8 mouse cellular contexts compared by ENCODE assay signal in the genomic region with DNA sequence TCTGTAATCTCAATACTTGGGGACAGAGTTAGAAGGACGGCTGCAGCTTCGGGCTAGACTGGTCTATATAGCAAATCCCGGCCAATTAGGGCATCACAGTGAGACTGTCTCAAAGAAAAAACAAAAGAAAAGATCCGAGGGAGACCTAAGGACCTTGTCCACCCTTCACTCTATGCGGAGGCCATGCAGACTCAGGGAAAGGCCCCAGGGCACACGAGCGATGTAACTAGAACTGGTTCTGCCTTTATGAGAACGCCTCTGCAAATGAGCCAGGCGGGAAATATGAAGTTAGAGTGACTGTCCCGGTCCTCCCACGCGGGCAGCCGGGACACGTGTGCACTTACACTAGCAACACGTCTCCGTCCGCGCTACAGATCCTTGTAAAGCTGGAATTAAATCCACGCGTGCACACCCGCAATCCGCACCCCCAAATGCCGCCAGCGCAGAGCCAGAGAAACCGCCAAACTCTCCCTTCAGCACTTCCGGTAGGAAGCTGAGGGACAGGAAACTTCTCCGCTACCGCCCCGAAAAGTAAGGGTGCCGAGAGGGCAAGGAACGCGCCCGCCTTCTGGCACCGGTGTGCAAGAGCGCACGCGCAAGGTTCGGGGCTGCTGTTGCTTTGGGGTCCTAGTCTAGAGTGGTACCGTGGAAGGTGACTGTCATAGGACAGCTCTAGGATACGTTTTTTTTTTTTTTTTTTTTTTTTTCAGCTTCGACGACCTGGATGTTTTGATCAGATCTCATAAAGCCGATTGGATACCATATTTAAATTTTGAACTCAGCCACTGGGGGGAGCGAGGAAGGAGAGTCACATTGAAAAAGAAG. TPM values are rescaled to one million over a fixed set of nuclear protein-coding genes. Genes with fewer than 3 reads are reported as not detected.
DNase-seq lines count a peak whose midpoint lies in the region; ATAC-seq and TF ChIP-seq lines count a peak whose summit lies in the region.

A gene (minus strand): TSS at position 492 of the 825 bp plus-strand sequence.

- H3K27me3 ChIP-seq in embryonic facial prominence, embryonic 13.5 days, result no peaks in the 10 kb centered on the region
- H3K27me3 ChIP-seq in heart, adult 2 months (ENCODE audit: control insufficient read depth, insufficient read depth, low read length), result no peaks in the 10 kb centered on the region
- no peaks in the 10 kb centered on the region for H3K27me3 ChIP-seq in limb, embryonic 13.5 days
- H3K27me3 ChIP-seq in midbrain, embryonic 16.5 days (ENCODE audit: control insufficient read depth, insufficient read depth, low read depth, low read length), result no peaks in the 10 kb centered on the region

- ATAC-seq in embryonic facial prominence, embryonic 13.5 days (ENCODE audit: insufficient number of reproducible peaks, insufficient read depth, low FRiP score, low TSS enrichment, low read depth), result peak; percentile 85
- peak; percentile 92 for ATAC-seq in limb, embryonic 13.5 days (ENCODE audit: low FRiP score, low read depth)
- ATAC-seq in midbrain, embryonic 16.5 days, result peak; percentile 96

- H3K9me3 ChIP-seq in embryonic facial prominence, embryonic 13.5 days, result no peaks in the 10 kb centered on the region
- no peaks in the 10 kb centered on the region for H3K9me3 ChIP-seq in limb, embryonic 13.5 days
- no peaks in the 10 kb centered on the region for H3K9me3 ChIP-seq in midbrain, embryonic 16.5 days (replicated peaks; ENCODE audit: control insufficient read depth, low read length, poor library complexity, severe bottlenecking)

- peak within 1 kb of the TSS; percentile 71 for H3K4me3 ChIP-seq in embryonic facial prominence, embryonic 13.5 days
- H3K4me3 ChIP-seq in heart, adult 2 months, result peak within 1 kb of the TSS; percentile 78
- peak within 1 kb of the TSS; percentile 89 for H3K4me3 ChIP-seq in limb, embryonic 13.5 days
- H3K4me3 ChIP-seq in midbrain, embryonic 16.5 days (ENCODE audit: low read depth, low read length), result peak within 1 kb of the TSS; percentile 80

- DNase-seq in 3134 (ENCODE audit: extremely low read depth, insufficient read length, low spot score), result peak; percentile 89
- DNase-seq in adrenal gland, postnatal 36 days, result peak; percentile 94
- peak; percentile 95 for DNase-seq in heart, adult 2 months
- DNase-seq in kidney, adult 8-10 months, result peak; percentile 92 to 94
- DNase-seq in spleen, postnatal 10 days (ENCODE audit: low spot score in 2 of 2), result peak; percentile 87 to 94

- TF ChIP-seq POLR2A in heart, adult 2 months (IDR thresholded peaks at IDR 0.05; ENCODE audit: insufficient read depth, low read depth, low read length), result peak; percentile 78

- H3K4me1 ChIP-seq in embryonic facial prominence, embryonic 13.5 days, result peaks cover 13% of the 10 kb centered on the region
- H3K4me1 ChIP-seq in heart, adult 2 months (ENCODE audit: control insufficient read depth, insufficient read depth, low read length), result peaks cover 3% of the 10 kb centered on the region
- H3K4me1 ChIP-seq in limb, embryonic 13.5 days, result peaks cover 17% of the 10 kb centered on the region
- H3K4me1 ChIP-seq in midbrain, embryonic 16.5 days (ENCODE audit: control insufficient read depth, insufficient read depth, low read length), result peaks cover 25% of the 10 kb centered on the region

- intact Hi-C loops in heart, adult 2 months (cut with DNase I), result loop anchor here (1.0 to 2.0 kb wide), 2 partner anchors 41 to 51 kb away; a partner anchor contains a TSS

- H3K36me3 ChIP-seq in embryonic facial prominence, embryonic 13.5 days, result peaks cover 27% of the 10 kb centered on the region
- H3K36me3 ChIP-seq in heart, adult 2 months (ENCODE audit: control insufficient read depth, insufficient read depth, low read length), result no peaks in the 10 kb centered on the region
- H3K36me3 ChIP-seq in limb, embryonic 13.5 days, result peaks cover 23% of the 10 kb centered on the region
- peaks cover 16% of the 10 kb centered on the region for H3K36me3 ChIP-seq in midbrain, embryonic 16.5 days (ENCODE audit: control insufficient read depth, insufficient read depth, low read length)

- H3K9ac ChIP-seq in embryonic facial prominence, embryonic 13.5 days, result peak within 1 kb of the TSS; percentile 86
- peak within 1 kb of the TSS; percentile 40 for H3K9ac ChIP-seq in heart, adult 2 months (ENCODE audit: low read depth, low read length)
- peak within 1 kb of the TSS; percentile 87 for H3K9ac ChIP-seq in limb, embryonic 13.5 days
- peak within 1 kb of the TSS; percentile 78 for H3K9ac ChIP-seq in midbrain, embryonic 16.5 days (ENCODE audit: low read depth, low read length)

- peak within 1 kb of the TSS; percentile 71 for H3K27ac ChIP-seq in embryonic facial prominence, embryonic 13.5 days
- H3K27ac ChIP-seq in heart, adult 2 months, result peak within 1 kb of the TSS; percentile 71
- H3K27ac ChIP-seq in limb, embryonic 13.5 days, result peak within 1 kb of the TSS; percentile 63
- H3K27ac ChIP-seq in midbrain, embryonic 16.5 days (ENCODE audit: low read length), result peak within 1 kb of the TSS; percentile 51

- H3K4me2 ChIP-seq in embryonic facial prominence, embryonic 13.5 days, result peak within 1 kb of the TSS; percentile 79
- H3K4me2 ChIP-seq in limb, embryonic 13.5 days (replicated peaks), result peak within 1 kb of the TSS; percentile 93
- peak within 1 kb of the TSS; percentile 93 for H3K4me2 ChIP-seq in midbrain, embryonic 16.5 days (ENCODE audit: low read length)

- peak; percentile 78 for TF ChIP-seq CTCF in heart, adult 2 months (IDR thresholded peaks at IDR 0.05)

- no peaks in the 10 kb centered on the region for H3K79me2 ChIP-seq in heart, adult 2 months (replicated peaks; ENCODE audit: control insufficient read depth, insufficient read depth, low read length)

- under 1% methylated on average over 44 of the region's 44 CpGs for WGBS in embryonic facial prominence, embryonic 13.5 days
- under 1% methylated on average over 44 of the region's 44 CpGs for WGBS in heart, adult 2 months
- under 1% methylated on average over 44 of the region's 44 CpGs for WGBS in limb, embryonic 13.5 days
- WGBS in midbrain, embryonic 16.5 days, result under 1% methylated on average over 44 of the region's 44 CpGs

- peak; percentile 65; the same call in 1 of the 2 replicates for TF ChIP-seq EP300 in heart, adult 2 months (IDR thresholded peaks at IDR 0.05; ENCODE audit: insufficient read depth, low read depth, low read length)

RNA-seq across cellular contexts. Expression of the gene that starts here (rescaled TPM):
- 1 to 10 TPM; 7.9 to 8.6 TPM for total RNA-seq in adrenal gland, postnatal 36 days (2021)
- 28.7 and 36.4 TPM in 2 replicates for polyA plus RNA-seq in embryonic facial prominence, embryonic 13.5 days (2015; fragmentation: Nextera tagmentation; extraction: Ambion mirVana)
- 1 to 10 TPM; 3.5 to 4.5 TPM for total RNA-seq in heart, adult 2 months (2021)
- polyA plus RNA-seq in heart, adult 2 months (2012; rRNA removed), result 2.1 and 2.2 TPM in 2 replicates
- polyA plus RNA-seq in limb, embryonic 13.5 days (2015; fragmentation: Nextera tagmentation; extraction: Ambion mirVana), result 28.3 and 32.1 TPM in 2 replicates
- 16.9 and 17.9 TPM in 2 replicates for polyA plus RNA-seq in midbrain, embryonic 16.5 days (2015; fragmentation: Nextera tagmentation; extraction: Ambion mirVana)

Comparison
In these comparisons a context has a peak if more than half of its experiments do, and no peak if none do; other contexts are left out.
1. Peak in every context shown above with its lines: DNase-seq, ATAC-seq, H3K4me3 ChIP-seq and H3K27ac ChIP-seq.